Comparison of ENCODE assay signal across 8 mouse cellular contexts in the genomic region with DNA sequence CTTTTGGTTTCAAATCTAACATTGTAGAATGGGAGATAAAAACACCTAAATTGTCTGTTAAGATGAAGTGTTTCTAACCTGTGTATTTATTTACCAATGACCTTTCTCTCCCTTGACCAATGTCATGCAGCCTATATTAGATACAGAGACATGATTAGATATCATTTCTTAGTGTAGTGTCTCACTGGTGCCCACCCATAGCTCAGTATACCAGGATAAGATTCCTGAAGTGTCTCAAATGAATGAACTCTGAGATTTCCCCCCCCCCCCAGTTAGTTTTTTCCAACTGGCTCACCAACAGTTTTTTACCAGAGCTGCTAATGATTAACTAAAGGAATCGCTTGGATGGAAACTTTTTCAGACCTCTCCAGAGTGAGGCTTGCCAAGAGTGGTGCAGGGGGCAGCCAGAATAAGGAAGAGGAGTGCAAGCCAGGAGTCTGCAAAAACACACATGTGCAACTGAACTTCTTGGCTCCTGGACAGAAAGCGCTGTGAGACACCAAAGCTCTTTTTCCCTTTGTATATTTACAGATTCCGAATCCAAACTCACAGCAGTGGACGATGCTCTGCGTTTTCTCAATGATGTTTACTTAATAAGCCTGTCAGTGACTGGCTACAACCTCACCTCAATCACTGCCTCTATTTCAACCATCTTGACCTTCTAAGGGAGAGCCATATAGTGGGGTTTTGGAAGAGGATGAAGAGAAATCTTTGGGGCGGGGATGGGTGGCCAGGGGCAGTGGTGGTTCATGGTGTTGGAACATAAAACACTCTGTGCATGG.
DNase-seq lines count a peak whose midpoint lies in the region; ATAC-seq and TF ChIP-seq lines count a peak whose summit lies in the region.

No protein-coding gene starts in this region.

- peaks cover 7% of the 10 kb centered on the region for H3K4me1 ChIP-seq in hindbrain, postnatal 0 days (ENCODE audit: insufficient read depth, low read length)
- 0 out of 2 replicates have a peak, but pooled peaks cover 6% of the 10 kb centered on the region for H3K4me1 ChIP-seq in hindbrain, embryonic 10.5 days (replicated peaks)
- 0 out of 2 replicates have a peak, but pooled peaks cover 5% of the 10 kb centered on the region for H3K4me1 ChIP-seq in forebrain, postnatal 0 days (ENCODE audit: insufficient read depth)
- H3K4me1 ChIP-seq in liver, postnatal 0 days (ENCODE audit: insufficient read depth): peaks cover 4% of the 10 kb centered on the region; the same call in 1 of the 2 replicates

- H3K9ac ChIP-seq in hindbrain, postnatal 0 days (replicated peaks; ENCODE audit: low read length): no peak overlapping the region
- H3K9ac ChIP-seq in forebrain, postnatal 0 days: no peak overlapping the region
- H3K9ac ChIP-seq in liver, postnatal 0 days (replicated peaks): no peak overlapping the region

- H3K4me2 ChIP-seq in hindbrain, postnatal 0 days (ENCODE audit: low read depth, low read length): no peak overlapping the region
- no peak overlapping the region for H3K4me2 ChIP-seq in forebrain, postnatal 0 days (ENCODE audit: low read depth)
- H3K4me2 ChIP-seq in liver, postnatal 0 days (ENCODE audit: low read depth, low read length): peak overlapping the region; percentile 38

- H3K27me3 ChIP-seq in hindbrain, postnatal 0 days (ENCODE audit: insufficient read depth, low read length): no peaks in the 10 kb centered on the region
- no peaks in the 10 kb centered on the region for H3K27me3 ChIP-seq in hindbrain, embryonic 10.5 days (ENCODE audit: insufficient read depth, poor library complexity, severe bottlenecking)
- no peaks in the 10 kb centered on the region for H3K27me3 ChIP-seq in forebrain, postnatal 0 days (ENCODE audit: insufficient read depth, low read length)
- H3K27me3 ChIP-seq in liver, postnatal 0 days (ENCODE audit: insufficient read depth, low read length): no peaks in the 10 kb centered on the region

- no peak for TF ChIP-seq CTCF in hindbrain, postnatal 0 days (IDR thresholded peaks at IDR 0.05; ENCODE audit: low read depth)
- no peak for TF ChIP-seq CTCF in forebrain, postnatal 0 days (IDR thresholded peaks at IDR 0.05; ENCODE audit: low read depth)
- no peak for TF ChIP-seq CTCF in liver, postnatal 0 days (IDR thresholded peaks at IDR 0.05; ENCODE audit: low read depth)

- no peak overlapping the region for H3K4me3 ChIP-seq in hindbrain, postnatal 0 days (ENCODE audit: low read length)
- no peak overlapping the region for H3K4me3 ChIP-seq in hindbrain, embryonic 10.5 days
- H3K4me3 ChIP-seq in forebrain, postnatal 0 days (ENCODE audit: low read depth, low read length): no peak overlapping the region
- no peak overlapping the region for H3K4me3 ChIP-seq in liver, postnatal 0 days (ENCODE audit: low read depth, low read length)

- no peaks in the 10 kb centered on the region for H3K36me3 ChIP-seq in hindbrain, postnatal 0 days (ENCODE audit: insufficient read depth, low read length)
- H3K36me3 ChIP-seq in hindbrain, embryonic 10.5 days: no peaks in the 10 kb centered on the region
- H3K36me3 ChIP-seq in forebrain, postnatal 0 days (ENCODE audit: insufficient read depth): no peaks in the 10 kb centered on the region
- H3K36me3 ChIP-seq in liver, postnatal 0 days (replicated peaks; ENCODE audit: insufficient read depth, low read length): no peaks in the 10 kb centered on the region

- ATAC-seq in hindbrain, postnatal 0 days: 0 out of 2 replicates have a peak, but pooled peaks have one; percentile 45
- no peak for ATAC-seq in forebrain, postnatal 0 days
- peak; percentile 47 for ATAC-seq in liver, postnatal 0 days
- ATAC-seq in frontal cortex, adult (ENCODE audit: low TSS enrichment): no peak
- no peak for ATAC-seq in megakaryocyte, adult 5-6 weeks (ENCODE audit: poor library complexity, severe bottlenecking)

- TF ChIP-seq EP300 in liver, postnatal 0 days (IDR thresholded peaks at IDR 0.05; ENCODE audit: low read depth): no peak

- H3K27ac ChIP-seq in hindbrain, postnatal 0 days: no peak overlapping the region
- H3K27ac ChIP-seq in hindbrain, embryonic 10.5 days: no peak overlapping the region
- no peak overlapping the region for H3K27ac ChIP-seq in forebrain, postnatal 0 days (ENCODE audit: low read depth, low read length)
- peak overlapping the region; percentile 87 for H3K27ac ChIP-seq in liver, postnatal 0 days (ENCODE audit: low read depth)

- DNase-seq in hindbrain, postnatal 0 days (ENCODE audit: low spot score): peak; percentile 74
- DNase-seq in hindbrain, embryonic 10.5 days (ENCODE audit: low spot score): no peak
- DNase-seq in forebrain, postnatal 0 days: peak; percentile 48
- peak; percentile 91 for DNase-seq in kidney, adult 11 months
- DNase-seq in liver, postnatal 0 days: peak; percentile 30
- DNase-seq in right cerebral cortex, adult 18-20 months: no peak

- WGBS in hindbrain, postnatal 0 days: 40% methylated on average over 6 of the region's 6 CpGs
- 81% methylated on average over 6 of the region's 6 CpGs for WGBS in hindbrain, embryonic 10.5 days
- WGBS in forebrain, postnatal 0 days: 34% methylated on average over 6 of the region's 6 CpGs
- whole genome bisulfite sequencing in liver, postnatal 0 days (ENCODE audit: insufficient replicate concordance): 51% methylated on average over 6 of the region's 6 CpGs

- H3K9me3 ChIP-seq in hindbrain, postnatal 0 days (ENCODE audit: low read length): no peaks in the 10 kb centered on the region
- no peaks in the 10 kb centered on the region for H3K9me3 ChIP-seq in hindbrain, embryonic 10.5 days
- H3K9me3 ChIP-seq in forebrain, postnatal 0 days (ENCODE audit: low read length): no peaks in the 10 kb centered on the region
- H3K9me3 ChIP-seq in liver, postnatal 0 days (ENCODE audit: low read length): no peaks in the 10 kb centered on the region

Comparison
In these comparisons a context has a peak if more than half of its experiments do, and no peak if none do; other contexts are left out.
1. DNase-seq: peak in hindbrain, postnatal 0 days (single experiment), forebrain, postnatal 0 days (single experiment), kidney, adult 11 months (single experiment) and liver, postnatal 0 days (single experiment); none in hindbrain, embryonic 10.5 days (single experiment) and right cerebral cortex, adult 18-20 months (single experiment).
2. ATAC-seq: peak in hindbrain, postnatal 0 days (single experiment) and liver, postnatal 0 days (single experiment); none in forebrain, postnatal 0 days (single experiment), frontal cortex, adult (single experiment) and megakaryocyte, adult 5-6 weeks (single experiment).